Mouse (Mus musculus): ENCODE measurements around the gene Aqp1. TPM values are rescaled to one million over a fixed set of nuclear protein-coding genes. Genes with fewer than 3 reads are reported as not detected.

Aqp1 gene
- polyA plus RNA-seq, 1 experiment from 2014 or later: 2.3 TPM

GRCm38 (mm10) chr6:55337242-55337641, 1.0 kb downstream of the Aqp1 start:
- peaks cover 31% of the 10 kb centered on the region for H3K4me1 ChIP-seq (replicated peaks)
- 84% methylated on average over 5 of the region's 5 CpGs for WGBS
- H3K4me3 ChIP-seq: no peak overlapping the region
- no peaks in the 10 kb centered on the region for H3K27me3 ChIP-seq (ENCODE audit: insufficient read depth, poor library complexity, severe bottlenecking)
- no peak overlapping the region for H3K27ac ChIP-seq
- no peak for DNase-seq (ENCODE audit: low spot score)
- no peaks in the 10 kb centered on the region for H3K36me3 ChIP-seq
- no peaks in the 10 kb centered on the region for H3K9me3 ChIP-seq

DNA sequence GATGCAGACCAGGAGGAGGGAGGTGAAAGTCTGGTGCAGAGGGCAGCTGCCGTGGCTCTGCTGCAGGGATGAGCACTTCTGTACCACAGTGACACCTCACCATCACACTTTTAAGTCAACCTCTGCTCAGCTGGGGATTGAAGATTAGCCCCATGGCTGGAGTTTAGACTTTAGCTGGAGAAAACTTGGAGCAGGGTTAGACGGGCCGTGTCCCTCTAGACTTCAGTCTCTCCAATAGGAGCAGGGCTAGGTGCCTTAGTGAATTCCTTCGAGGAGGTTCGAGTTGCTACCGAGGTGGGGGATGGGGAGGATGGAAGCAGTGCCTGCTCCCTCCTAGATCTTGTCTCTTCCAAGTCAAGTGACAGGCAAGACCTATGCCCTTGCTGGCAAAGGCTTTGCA, 1.8 kb downstream of the Aqp1 start:
- Histone ChIP-seq H3K4me3 (no peak overlapping the region), H3K27me3 (ENCODE audit: insufficient read depth, poor library complexity, severe bottlenecking) (no peaks in the 10 kb centered on the region), H3K27ac (no peak overlapping the region), H3K4me1 (replicated peaks) (peaks cover 35% of the 10 kb centered on the region), H3K36me3 (no peaks in the 10 kb centered on the region), H3K9me3 (no peaks in the 10 kb centered on the region)
- WGBS: 53% methylated on average over 6 of the region's 6 CpGs
- no peak for DNase-seq (ENCODE audit: low spot score)

GRCm38 (mm10) chr6:55338934-55339825, 2.9 kb downstream of the Aqp1 start:
- Histone ChIP-seq H3K36me3 (no peaks in the 10 kb centered on the region), H3K4me3 (no peak overlapping the region), H3K9me3 (no peaks in the 10 kb centered on the region), H3K27ac (no peak overlapping the region), H3K27me3 (ENCODE audit: insufficient read depth, poor library complexity, severe bottlenecking) (no peaks in the 10 kb centered on the region), H3K4me1 (replicated peaks) (peaks cover 35% of the 10 kb centered on the region)
- no peak for DNase-seq (ENCODE audit: low spot score)
- 80% methylated on average over 9 of the region's 9 CpGs for WGBS

- no peaks in the 10 kb centered on the region for H3K36me3 ChIP-seq
- no peaks in the 10 kb centered on the region for H3K9me3 ChIP-seq
- no peaks in the 10 kb centered on the region for H3K27me3 ChIP-seq (ENCODE audit: insufficient read depth, poor library complexity, severe bottlenecking)
- 29% methylated on average over 5 of the region's 5 CpGs for WGBS
- no peak overlapping the region for H3K27ac ChIP-seq
- peaks cover 24% of the 10 kb centered on the region for H3K4me1 ChIP-seq (replicated peaks)
- no peak for DNase-seq (ENCODE audit: low spot score)
- no peak overlapping the region for H3K4me3 ChIP-seq
These were observed 5.5 kb downstream of the Aqp1 start for GRCm38 (mm10) chr6:55341688-55342087.

GRCm38 (mm10) chr6:55342328-55342727, 6.1 kb downstream of the Aqp1 start:
- H3K4me1 ChIP-seq (replicated peaks): peaks cover 24% of the 10 kb centered on the region
- H3K9me3 ChIP-seq: no peaks in the 10 kb centered on the region
- no peak overlapping the region for H3K4me3 ChIP-seq
- 87% methylated on average over 9 of the region's 9 CpGs for WGBS
- DNase-seq (ENCODE audit: low spot score): no peak
- no peaks in the 10 kb centered on the region for H3K27me3 ChIP-seq (ENCODE audit: insufficient read depth, poor library complexity, severe bottlenecking)
- H3K27ac ChIP-seq: 0 out of 2 replicates have a peak overlapping the region, but pooled peaks have one; percentile 31
- no peaks in the 10 kb centered on the region for H3K36me3 ChIP-seq

DNA sequence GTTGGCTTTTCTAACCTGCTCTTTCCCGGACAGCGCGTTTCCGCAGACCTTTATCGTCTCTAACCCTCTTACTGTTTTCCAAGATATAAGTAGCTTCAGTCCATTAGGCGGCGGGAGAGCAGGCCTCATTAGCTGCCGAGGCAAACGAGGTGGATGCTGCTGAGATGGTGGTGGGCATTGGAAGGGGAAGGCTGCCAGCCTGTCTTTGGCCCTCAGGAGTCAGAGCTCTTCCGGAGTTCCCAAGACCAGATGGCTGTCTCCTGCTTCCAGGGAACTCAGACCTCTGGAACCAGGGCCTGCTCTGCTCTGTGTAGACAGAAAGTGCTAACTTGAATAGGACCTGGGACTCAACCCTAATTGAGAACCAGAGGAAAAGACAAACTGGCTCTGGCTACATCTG, 7.2 kb downstream of the Aqp1 start:
- WGBS: 92% methylated on average over 10 of the region's 10 CpGs
- Histone ChIP-seq H3K27ac (no peak overlapping the region), H3K4me1 (replicated peaks) (peaks cover 15% of the 10 kb centered on the region), H3K9me3 (no peaks in the 10 kb centered on the region), H3K4me3 (no peak overlapping the region), H3K27me3 (ENCODE audit: insufficient read depth, poor library complexity, severe bottlenecking) (no peaks in the 10 kb centered on the region), H3K36me3 (no peaks in the 10 kb centered on the region)
- DNase-seq (ENCODE audit: low spot score): no peak

GRCm38 (mm10) chr6:55344291-55345016, 8.2 kb downstream of the Aqp1 start:
- no peaks in the 10 kb centered on the region for H3K27me3 ChIP-seq (ENCODE audit: insufficient read depth, poor library complexity, severe bottlenecking)
- no peak for DNase-seq (ENCODE audit: low spot score)
- peaks cover 15% of the 10 kb centered on the region for H3K4me1 ChIP-seq (replicated peaks)
- no peaks in the 10 kb centered on the region for H3K36me3 ChIP-seq
- no peaks in the 10 kb centered on the region for H3K9me3 ChIP-seq
- no peak overlapping the region for H3K27ac ChIP-seq
- no peak overlapping the region for H3K4me3 ChIP-seq
- 89% methylated on average over 9 of the region's 9 CpGs for WGBS

GRCm38 (mm10) chr6:55345264-55345663, 9.0 kb downstream of the Aqp1 start:
- 83% methylated on average over 10 of the region's 10 CpGs for WGBS
- H3K27me3 ChIP-seq (ENCODE audit: insufficient read depth, poor library complexity, severe bottlenecking): no peaks in the 10 kb centered on the region
- DNase-seq (ENCODE audit: low spot score): no peak
- H3K4me1 ChIP-seq (replicated peaks): peaks cover 14% of the 10 kb centered on the region
- no peak overlapping the region for H3K27ac ChIP-seq
- H3K36me3 ChIP-seq: no peaks in the 10 kb centered on the region
- 0 out of 2 replicates have a peak, but pooled peaks cover 5% of the 10 kb centered on the region for H3K9me3 ChIP-seq
- no peak overlapping the region for H3K4me3 ChIP-seq

GRCm38 (mm10) chr6:55346491-55346890, 10.3 kb downstream of the Aqp1 start:
- Histone ChIP-seq H3K4me1 (replicated peaks) (peaks cover 7% of the 10 kb centered on the region), H3K4me3 (no peak overlapping the region), H3K9me3 (0 out of 2 replicates have a peak, but pooled peaks cover 7% of the 10 kb centered on the region), H3K36me3 (no peaks in the 10 kb centered on the region), H3K27me3 (ENCODE audit: insufficient read depth, poor library complexity, severe bottlenecking) (no peaks in the 10 kb centered on the region), H3K27ac (no peak overlapping the region)
- DNase-seq (ENCODE audit: low spot score): no peak
- 87% methylated on average over 7 of the region's 7 CpGs for WGBS

- no peak overlapping the region for H3K27ac ChIP-seq
- no peak for DNase-seq (ENCODE audit: low spot score)
- no peak overlapping the region for H3K4me3 ChIP-seq
- WGBS: 85% methylated on average over 5 of the region's 5 CpGs
- 0 out of 2 replicates have a peak, but pooled peaks cover 7% of the 10 kb centered on the region for H3K9me3 ChIP-seq
- H3K27me3 ChIP-seq (ENCODE audit: insufficient read depth, poor library complexity, severe bottlenecking): no peaks in the 10 kb centered on the region
- H3K36me3 ChIP-seq: no peaks in the 10 kb centered on the region
- no peaks in the 10 kb centered on the region; the same call in 1 of the 2 replicates for H3K4me1 ChIP-seq (replicated peaks)
These were observed 11.7 kb downstream of the Aqp1 start for GRCm38 (mm10) chr6:55347711-55348571.

- DNase-seq (ENCODE audit: low spot score): no peak
- Histone ChIP-seq H3K9me3 (0 out of 2 replicates have a peak, but pooled peaks cover 7% of the 10 kb centered on the region), H3K27ac (no peak overlapping the region), H3K4me1 (replicated peaks) (no peaks in the 10 kb centered on the region; the same call in 1 of the 2 replicates), H3K27me3 (ENCODE audit: insufficient read depth, poor library complexity, severe bottlenecking) (no peaks in the 10 kb centered on the region), H3K4me3 (no peak overlapping the region), H3K36me3 (no peaks in the 10 kb centered on the region)
- 85% methylated on average over 4 of the region's 4 CpGs for WGBS
These were observed 13.0 kb downstream of the Aqp1 start for GRCm38 (mm10) chr6:55349231-55349630.

DNA sequence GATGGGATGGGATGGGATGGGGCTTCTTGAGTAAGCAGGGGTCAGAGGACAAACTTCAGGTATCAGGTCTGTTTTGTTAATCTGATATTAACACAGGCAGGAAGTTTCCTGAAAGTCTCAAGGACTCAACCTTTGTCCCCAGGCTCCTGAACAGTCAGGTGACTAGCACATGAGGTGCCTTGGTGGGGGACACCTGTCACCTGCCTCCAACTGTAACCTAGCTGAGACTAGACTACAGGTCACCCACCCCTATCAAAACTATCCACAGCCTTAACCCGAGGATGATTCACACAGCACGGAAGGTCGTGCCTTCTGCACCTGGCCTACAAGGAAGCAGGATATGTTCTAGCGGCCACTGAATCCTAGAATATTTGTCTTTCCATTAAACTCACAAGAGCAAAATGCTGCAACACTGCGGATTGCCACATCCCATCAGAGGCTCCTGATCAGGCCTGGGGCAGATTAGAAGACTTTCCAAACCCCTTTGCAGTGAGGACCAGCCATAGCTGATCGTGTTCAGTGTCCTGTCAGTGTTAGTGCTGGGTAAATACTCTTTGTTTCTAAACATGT, 14.2 kb downstream of the Aqp1 start:
- peaks cover 6% of the 10 kb centered on the region for H3K4me1 ChIP-seq (replicated peaks)
- no peak overlapping the region for H3K4me3 ChIP-seq
- 92% methylated on average over 6 of the region's 6 CpGs for WGBS
- H3K27me3 ChIP-seq (ENCODE audit: insufficient read depth, poor library complexity, severe bottlenecking): no peaks in the 10 kb centered on the region
- 0 out of 2 replicates have a peak, but pooled peaks cover 7% of the 10 kb centered on the region for H3K9me3 ChIP-seq
- no peak for DNase-seq (ENCODE audit: low spot score)
- H3K27ac ChIP-seq: no peak overlapping the region
- H3K36me3 ChIP-seq: no peaks in the 10 kb centered on the region
